Mouse (Mus musculus): ENCODE results near the gene Tmem183a.

DNA sequence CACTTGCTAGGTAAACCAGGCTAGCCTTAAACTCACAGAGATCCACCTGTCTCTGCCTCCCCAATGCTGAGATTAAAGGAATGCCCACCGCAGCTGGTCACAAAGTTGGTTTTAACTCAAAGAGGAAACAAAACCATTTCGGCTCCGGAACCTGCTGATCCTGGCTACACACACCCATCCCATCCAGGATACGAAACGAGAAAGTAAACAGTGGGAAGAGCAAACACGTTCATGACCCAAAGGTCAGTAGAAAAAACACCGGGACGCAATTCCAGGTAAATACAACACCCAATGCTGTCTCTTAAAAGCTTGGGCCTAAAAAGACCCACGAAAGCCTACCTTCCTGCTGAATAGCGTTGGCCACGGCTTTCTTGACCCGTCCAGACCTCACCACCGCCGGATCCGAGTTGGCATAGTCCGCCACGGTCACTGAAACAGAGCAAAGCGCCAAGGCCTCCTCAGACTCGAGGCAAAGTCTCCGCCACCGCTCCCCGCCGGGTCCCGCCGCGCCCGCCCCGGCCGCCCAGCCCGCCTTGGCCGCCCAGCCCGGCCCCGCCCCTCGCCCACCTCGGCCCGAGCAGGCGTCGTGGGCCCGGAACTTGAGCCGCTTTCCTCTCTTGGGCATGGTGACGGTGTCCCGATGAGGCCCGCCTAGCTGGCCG lies 453 bp downstream of the Tmem183a start:
- no peak for TF ChIP-seq POLR2A (IDR thresholded peaks at IDR 0.05; ENCODE audit: insufficient read depth, low read depth, low read length)
- no peak for TF ChIP-seq CTCF (IDR thresholded peaks at IDR 0.05; ENCODE audit: insufficient read depth, low read depth, low read length)
